Mouse (Mus musculus) kidney, postnatal 4 days (tissue): ENCODE measurements around the gene Slc10a4.
"Not testable (repeated sequence)": the region's sequence is repeated elsewhere in the genome, so short reads cannot be mapped to it uniquely, and the experiment has no call there.

Experiments
- DNase-seq, 2 experiments: peaks; one replicate each; pipeline ENCODE4 v3.0.0; 2021; ENCODE audit warnings: mixed read lengths in 2 of 2

Gene Slc10a4

GRCm38 (mm10) chr5:73006784-73007581 is at the start of gene Slc10a4:
Gene Slc10a4, plus strand, starts transcription at chr5:73006883.
- peak; percentile 42 to 54 for DNase-seq

- no peak for DNase-seq
Observed at GRCm38 (mm10) chr5:72957281-72957680, 49.4 kb upstream of the Slc10a4 start.

- DNase-seq, result no peak
Observed at GRCm38 (mm10) chr5:72960096-72960495, 46.6 kb upstream of the Slc10a4 start.

- DNase-seq, result no peak
Observed at GRCm38 (mm10) chr5:72965706-72966105, 41.0 kb upstream of the Slc10a4 start.

GRCm38 (mm10) chr5:72972435-72972834 is 34.2 kb upstream of the Slc10a4 start:
- DNase-seq, result no peak

- no peak for DNase-seq
Observed at GRCm38 (mm10) chr5:72972934-72973333, 33.7 kb upstream of the Slc10a4 start.

- no peak for DNase-seq
Observed at GRCm38 (mm10) chr5:72974602-72975001, 32.1 kb upstream of the Slc10a4 start, which contains the start of gene Gm10135. Gene Gm10135, minus strand, starts transcription at chr5:72974702.

GRCm38 (mm10) chr5:72975996-72976395 is 30.7 kb upstream of the Slc10a4 start:
- DNase-seq, result no peak

GRCm38 (mm10) chr5:72976539-72976938 is 30.1 kb upstream of the Slc10a4 start:
- DNase-seq, result no peak

- peak in 1 of 2 experiments; percentile 11 for DNase-seq
Observed at GRCm38 (mm10) chr5:72984091-72984490, 22.6 kb upstream of the Slc10a4 start.

GRCm38 (mm10) chr5:72987786-72988185 is 18.9 kb upstream of the Slc10a4 start:
- DNase-seq, result no peak

GRCm38 (mm10) chr5:72989756-72990155 is 16.9 kb upstream of the Slc10a4 start:
- DNase-seq, result no peak

GRCm38 (mm10) chr5:72992474-72992873 is 14.2 kb upstream of the Slc10a4 start:
- no peak for DNase-seq

GRCm38 (mm10) chr5:72994424-72994823 is 12.3 kb upstream of the Slc10a4 start:
- DNase-seq, result no peak

GRCm38 (mm10) chr5:72994928-72995327 is 11.8 kb upstream of the Slc10a4 start:
- no peak for DNase-seq

- peak; percentile 20 to 38 for DNase-seq
Observed at GRCm38 (mm10) chr5:72995379-72995778, 11.3 kb upstream of the Slc10a4 start.

- DNase-seq, result not testable (repeated sequence)
Observed at GRCm38 (mm10) chr5:72998546-72998945, 8.1 kb upstream of the Slc10a4 start.

GRCm38 (mm10) chr5:73004046-73004445 is 2.6 kb upstream of the Slc10a4 start:
- DNase-seq, result no peak

GRCm38 (mm10) chr5:73007582-73007959 is 888 bp downstream of the Slc10a4 start:
- no peak for DNase-seq

- not testable (repeated sequence) for DNase-seq
Observed at GRCm38 (mm10) chr5:73008230-73008629, 1.5 kb downstream of the Slc10a4 start.

- not testable (repeated sequence) for DNase-seq
Observed at GRCm38 (mm10) chr5:73011806-73012205, 5.1 kb downstream of the Slc10a4 start.

GRCm38 (mm10) chr5:73012884-73013610 is 6.4 kb downstream of the Slc10a4 start:
- DNase-seq, result not testable (repeated sequence)

GRCm38 (mm10) chr5:73013611-73014287 is 7.1 kb downstream of the Slc10a4 start:
- DNase-seq, result peak; percentile 16 to 41
